Mouse (Mus musculus): Measurements from ENCODE around the gene Polr1b. TPM values are rescaled to one million over a fixed set of nuclear protein-coding genes. Genes with fewer than 3 reads are reported as not detected.

Gene Polr1b
- polyA plus RNA-seq, 1 experiment from 2014 or later, result 7.1 TPM

DNA sequence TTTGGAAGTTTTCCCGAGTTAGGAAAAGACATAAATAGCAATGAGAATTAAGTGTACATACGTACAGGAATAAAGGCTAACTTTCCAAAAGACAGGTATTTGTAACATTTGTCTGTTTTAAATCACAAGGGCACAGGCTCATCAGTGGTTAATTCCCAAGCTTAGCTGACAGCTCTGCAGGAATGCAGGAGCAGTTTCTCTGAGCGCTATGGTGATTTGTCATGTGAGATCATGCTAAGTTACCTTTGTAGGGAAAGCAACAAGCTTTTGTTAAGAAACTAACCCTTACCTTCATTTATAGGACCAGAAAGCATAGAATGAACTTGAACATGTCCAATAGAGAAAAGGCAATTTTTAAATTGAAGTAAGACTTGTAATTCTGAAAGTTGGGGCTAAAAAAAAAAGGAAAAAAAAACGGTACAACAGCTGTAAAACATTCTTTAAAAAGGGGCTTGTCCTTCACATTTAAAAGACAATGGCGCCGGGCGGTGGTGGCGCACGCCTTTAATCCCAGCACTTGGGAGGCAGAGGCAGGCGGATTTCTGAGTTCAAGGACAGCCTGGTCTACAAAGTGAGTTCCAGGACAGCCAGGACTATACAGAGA, 39.2 kb upstream of the Polr1b start:
- DNase-seq, result no peak
- no peak for TF ChIP-seq CTCF (IDR thresholded peaks at IDR 0.05; ENCODE audit: low read depth)
- no peak for TF ChIP-seq EP300 (IDR thresholded peaks at IDR 0.05; ENCODE audit: low read depth)

DNA sequence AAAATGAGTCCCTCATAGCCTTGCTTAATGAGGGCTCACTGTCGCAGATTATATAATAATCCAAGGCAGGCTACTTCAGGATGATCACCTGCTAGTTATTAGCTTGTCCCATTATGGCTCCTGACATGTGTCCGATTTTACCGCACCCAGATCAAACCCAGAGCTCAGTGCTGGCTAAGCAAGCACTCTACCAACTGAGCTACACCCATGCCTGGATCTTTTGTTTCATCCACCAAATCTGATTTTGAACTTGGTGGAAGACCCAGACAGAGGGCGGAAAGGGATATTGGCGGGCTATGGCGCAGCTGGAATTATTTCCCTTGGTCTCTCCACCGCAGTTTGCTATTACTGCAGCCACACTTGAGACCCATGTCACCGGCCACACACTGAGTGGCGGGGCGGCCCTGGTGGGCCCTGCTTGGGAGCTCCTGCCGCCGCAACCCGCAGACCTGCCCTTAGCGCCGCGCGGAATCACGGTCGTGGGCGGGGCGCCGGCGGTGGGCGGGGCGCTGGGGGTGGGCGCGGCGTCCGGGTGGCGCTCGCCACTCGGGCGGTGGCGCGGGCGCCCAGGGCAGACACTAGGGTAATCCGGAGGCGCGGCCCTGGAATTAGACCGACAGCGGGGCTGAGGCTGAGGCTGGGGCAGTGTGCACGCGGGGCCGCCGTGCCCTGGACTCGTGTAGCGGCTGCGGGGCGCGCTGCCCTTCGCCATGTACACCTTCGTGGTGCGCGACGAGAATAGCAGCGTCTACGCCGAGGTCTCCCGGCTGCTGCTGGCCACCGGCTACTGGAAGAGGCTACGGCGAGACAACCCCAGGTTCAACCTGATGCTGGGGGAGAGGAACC, 35.1 kb upstream of the Polr1b start, which contains the start of gene Ttl:
Ttl (plus strand) TSS at position 506 of the 846 bp plus-strand sequence.
- Histone ChIP-seq H3K4me1 (ENCODE audit: insufficient read depth) (peaks cover 14% of the 10 kb centered on the region), H3K27me3 (ENCODE audit: insufficient read depth, low read length) (no peaks in the 10 kb centered on the region), H3K36me3 (replicated peaks; ENCODE audit: insufficient read depth, low read length) (no peaks in the 10 kb centered on the region), H3K9ac (replicated peaks) (peak within 1 kb of the TSS; percentile 75), H3K9me3 (ENCODE audit: low read length) (no peaks in the 10 kb centered on the region), H3K4me3 (ENCODE audit: low read depth, low read length) (peak within 1 kb of the TSS; percentile 75), H3K27ac (ENCODE audit: low read depth) (peak within 1 kb of the TSS; percentile 55; the same call in 1 of the 2 replicates), H3K4me2 (ENCODE audit: low read depth, low read length) (peak within 1 kb of the TSS; percentile 94)
- TF ChIP-seq CTCF (IDR thresholded peaks at IDR 0.05; ENCODE audit: low read depth), result no peak
- TF ChIP-seq EP300 (IDR thresholded peaks at IDR 0.05; ENCODE audit: low read depth), result no peak
- ATAC-seq, result peak; percentile 94
- 3% methylated on average over 50 of the region's 62 CpGs for WGBS (ENCODE audit: insufficient replicate concordance)
- DNase-seq, result peak; percentile 85

More for the DNA sequence above, 39.2 kb upstream of the Polr1b start:
- ATAC-seq, result no peak
- Histone ChIP-seq H3K36me3 (replicated peaks; ENCODE audit: insufficient read depth, low read length) (no peaks in the 10 kb centered on the region), H3K9me3 (ENCODE audit: low read length) (no peaks in the 10 kb centered on the region), H3K27me3 (ENCODE audit: insufficient read depth, low read length) (no peaks in the 10 kb centered on the region), H3K9ac (replicated peaks) (no peak overlapping the region), H3K4me2 (ENCODE audit: low read depth, low read length) (no peak overlapping the region), H3K4me3 (ENCODE audit: low read depth, low read length) (no peak overlapping the region), H3K4me1 (ENCODE audit: insufficient read depth) (peaks cover 9% of the 10 kb centered on the region), H3K27ac (ENCODE audit: low read depth) (no peak overlapping the region)
- WGBS (ENCODE audit: insufficient replicate concordance), result 68% methylated on average over 10 of the region's 10 CpGs

DNA sequence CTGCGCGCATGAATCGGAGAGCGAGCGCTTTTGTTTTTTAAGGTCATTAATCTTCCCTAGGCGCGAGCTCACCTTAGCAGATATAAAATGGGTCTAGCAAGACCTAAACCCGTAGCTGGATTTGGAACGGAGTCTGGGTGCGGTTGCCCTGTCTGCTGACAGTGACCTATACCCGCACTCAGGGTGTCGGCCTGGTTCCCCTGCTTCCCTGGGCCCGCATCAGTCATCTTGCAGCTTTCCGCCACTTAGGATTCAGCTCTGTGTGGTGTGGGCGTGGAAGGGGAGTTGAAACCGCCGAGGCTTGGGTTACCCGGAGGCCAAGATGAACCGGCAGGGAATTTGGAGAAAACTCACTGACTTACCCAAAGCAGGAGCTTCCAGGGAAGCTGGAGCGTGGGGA, 34.5 kb upstream of the Polr1b start:
- peak overlapping the region; percentile 94 for H3K4me2 ChIP-seq (ENCODE audit: low read depth, low read length)
- TF ChIP-seq EP300 (IDR thresholded peaks at IDR 0.05; ENCODE audit: low read depth), result no peak
- TF ChIP-seq CTCF (IDR thresholded peaks at IDR 0.05; ENCODE audit: low read depth), result no peak
- peak overlapping the region; percentile 75 for H3K9ac ChIP-seq (replicated peaks)
- peak; percentile 70 for ATAC-seq
- H3K36me3 ChIP-seq (replicated peaks; ENCODE audit: insufficient read depth, low read length), result no peaks in the 10 kb centered on the region
- DNase-seq, result peak; percentile 47
- no peaks in the 10 kb centered on the region for H3K27me3 ChIP-seq (ENCODE audit: insufficient read depth, low read length)
- H3K4me1 ChIP-seq (ENCODE audit: insufficient read depth), result peaks cover 14% of the 10 kb centered on the region
- no peaks in the 10 kb centered on the region for H3K9me3 ChIP-seq (ENCODE audit: low read length)
- 2% methylated on average over 20 of the region's 20 CpGs for WGBS (ENCODE audit: insufficient replicate concordance)
- peak overlapping the region; percentile 75 for H3K4me3 ChIP-seq (ENCODE audit: low read depth, low read length)
- H3K27ac ChIP-seq (ENCODE audit: low read depth), result peak overlapping the region; percentile 55; the same call in 1 of the 2 replicates

DNA sequence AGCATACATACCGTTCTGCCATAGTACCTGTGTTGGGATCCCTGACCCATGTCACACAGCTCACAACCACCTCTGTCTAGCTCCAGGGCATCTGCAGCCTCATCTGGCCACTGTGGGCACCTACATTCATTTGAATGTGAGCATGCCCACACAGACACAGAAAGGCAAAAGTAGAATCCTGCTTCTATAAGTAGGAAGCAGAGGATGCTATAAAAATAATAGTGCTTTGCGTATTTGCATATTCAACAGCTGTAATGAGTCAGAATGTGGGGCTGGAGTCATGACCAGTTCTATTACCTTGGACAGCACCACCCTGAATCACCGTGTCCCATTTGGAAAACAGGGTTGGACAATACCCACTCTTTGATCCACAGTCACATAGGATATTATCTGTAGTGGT, 30.5 kb upstream of the Polr1b start:
- Histone ChIP-seq H3K4me3 (ENCODE audit: low read depth, low read length) (no peak overlapping the region), H3K27ac (ENCODE audit: low read depth) (no peak overlapping the region), H3K27me3 (ENCODE audit: insufficient read depth, low read length) (no peaks in the 10 kb centered on the region), H3K9me3 (ENCODE audit: low read length) (no peaks in the 10 kb centered on the region), H3K4me1 (ENCODE audit: insufficient read depth) (peaks cover 13% of the 10 kb centered on the region), H3K9ac (replicated peaks) (no peak overlapping the region), H3K4me2 (ENCODE audit: low read depth, low read length) (no peak overlapping the region), H3K36me3 (replicated peaks; ENCODE audit: insufficient read depth, low read length) (no peaks in the 10 kb centered on the region)
- no peak for DNase-seq
- no peak for ATAC-seq
- TF ChIP-seq EP300 (IDR thresholded peaks at IDR 0.05; ENCODE audit: low read depth), result no peak
- WGBS (ENCODE audit: insufficient replicate concordance), result 81% methylated on average over 3 of the region's 3 CpGs

DNA sequence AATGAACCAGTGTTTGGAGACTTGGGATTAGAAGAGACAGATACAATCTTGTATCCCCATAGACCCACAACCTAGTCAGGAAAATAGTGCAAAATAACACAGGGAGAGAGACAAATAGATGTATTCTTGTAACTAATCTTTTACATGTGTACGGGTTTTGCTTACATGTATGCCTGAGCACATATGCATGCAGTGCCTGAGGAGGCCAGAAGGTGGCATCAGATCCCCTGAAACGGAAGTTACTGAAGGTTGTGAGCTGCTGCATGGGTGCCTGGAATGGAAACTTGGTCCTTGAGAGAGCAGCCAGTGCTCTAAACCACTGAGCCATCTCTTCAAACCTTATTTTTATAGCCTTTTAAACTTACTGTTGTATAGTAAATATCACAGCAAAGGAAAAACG, 22.5 kb upstream of the Polr1b start:
- Histone ChIP-seq H3K36me3 (replicated peaks; ENCODE audit: insufficient read depth, low read length) (0 out of 2 replicates have a peak, but pooled peaks cover 4% of the 10 kb centered on the region), H3K4me1 (ENCODE audit: insufficient read depth) (no peaks in the 10 kb centered on the region), H3K9me3 (ENCODE audit: low read length) (no peaks in the 10 kb centered on the region), H3K4me3 (ENCODE audit: low read depth, low read length) (no peak overlapping the region), H3K4me2 (ENCODE audit: low read depth, low read length) (no peak overlapping the region), H3K27ac (ENCODE audit: low read depth) (no peak overlapping the region), H3K27me3 (ENCODE audit: insufficient read depth, low read length) (no peaks in the 10 kb centered on the region), H3K9ac (replicated peaks) (no peak overlapping the region)
- peak; percentile 71 for TF ChIP-seq CTCF (IDR thresholded peaks at IDR 0.05; ENCODE audit: low read depth)
- no peak for TF ChIP-seq EP300 (IDR thresholded peaks at IDR 0.05; ENCODE audit: low read depth)
- DNase-seq, result peak; percentile 41
- 84% methylated on average over 3 of the region's 3 CpGs for WGBS (ENCODE audit: insufficient replicate concordance)
- ATAC-seq, result no peak

DNA sequence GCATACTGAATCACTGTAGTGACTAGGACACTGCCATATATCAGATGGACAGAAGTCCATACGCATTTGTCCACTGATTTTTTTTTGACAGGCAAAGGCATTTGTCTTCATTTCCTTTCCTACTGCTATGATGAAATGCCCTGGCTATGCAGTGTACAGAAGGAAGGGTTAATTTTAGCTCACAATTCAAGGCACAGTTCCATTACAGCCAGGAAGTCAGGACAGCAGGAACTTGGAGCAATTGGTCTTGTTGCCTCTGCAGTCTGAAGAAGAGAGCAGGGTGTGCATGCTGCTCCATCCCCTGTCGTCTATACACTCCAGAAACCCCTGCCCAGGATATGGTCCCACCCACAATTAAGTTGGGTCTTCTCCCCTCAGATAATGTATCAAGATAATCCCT, 21.6 kb upstream of the Polr1b start:
- H3K4me3 ChIP-seq (ENCODE audit: low read depth, low read length), result no peak overlapping the region

More for the DNA sequence above, 21.6 kb upstream of the Polr1b start:
- ATAC-seq (no peak), DNase-seq (no peak)
- H3K36me3 ChIP-seq (replicated peaks; ENCODE audit: insufficient read depth, low read length), result 0 out of 2 replicates have a peak, but pooled peaks cover 4% of the 10 kb centered on the region
- H3K9me3 ChIP-seq (ENCODE audit: low read length), result no peaks in the 10 kb centered on the region
- no peak overlapping the region for H3K9ac ChIP-seq (replicated peaks)
- no peak for TF ChIP-seq EP300 (IDR thresholded peaks at IDR 0.05; ENCODE audit: low read depth)
- no peak for TF ChIP-seq CTCF (IDR thresholded peaks at IDR 0.05; ENCODE audit: low read depth)
- no peak overlapping the region for H3K27ac ChIP-seq (ENCODE audit: low read depth)
- no peak overlapping the region for H3K4me2 ChIP-seq (ENCODE audit: low read depth, low read length)
- H3K27me3 ChIP-seq (ENCODE audit: insufficient read depth, low read length), result no peaks in the 10 kb centered on the region
- 59% methylated on average over 2 of the region's 2 CpGs for WGBS (ENCODE audit: insufficient replicate concordance)
- H3K4me1 ChIP-seq (ENCODE audit: insufficient read depth), result no peaks in the 10 kb centered on the region

Data from liver, postnatal 0 days (tissue).